Mouse (Mus musculus) kidney, embryonic 14.5 days (tissue): ENCODE results near the gene Jmjd8. TPM values are rescaled to one million over a fixed set of nuclear protein-coding genes. Genes with fewer than 3 reads are reported as not detected.
"Not testable (repeated sequence)": the region's sequence is repeated elsewhere in the genome, so short reads cannot be mapped to it uniquely, and the experiment has no call there.

ENCODE experiments used
- ATAC-seq: fragments of 200-750 bp; cut with Nextera tagmentation; 2 replicates; pipeline ENCODE4 v1.8.0; 2017; ENCODE audit warnings: moderate number of reproducible peaks, mild to moderate bottlenecking, moderate TSS enrichment, moderate library complexity; ENCODE audit not compliant: low FRiP score, low TSS enrichment
- H3K27ac ChIP-seq: fragments of 300-500 bp; sonication (generic); 2 replicates; pipeline ENCODE4 v1.5.1; 2014; ENCODE audit warnings: low read depth, mild to moderate bottlenecking, low read length, moderate library complexity, mixed read lengths
- H3K27me3 ChIP-seq: fragments of 300-500 bp; sonication (generic); 2 replicates; pipeline ENCODE4 v1.6.1; 2014; ENCODE audit warnings: mild to moderate bottlenecking, low read length; ENCODE audit not compliant: control insufficient read depth, insufficient read depth
- H3K36me3 ChIP-seq: fragments of 300-500 bp; sonication (generic); 2 replicates; pipeline ENCODE4 v1.6.1; 2014; ENCODE audit warnings: low read length, mixed read lengths; ENCODE audit not compliant: control insufficient read depth, insufficient read depth
- H3K4me1 ChIP-seq: fragments of 300-500 bp; sonication (generic); 2 replicates; pipeline ENCODE4 v1.6.1; 2014; ENCODE audit warnings: low read length, mixed read lengths; ENCODE audit not compliant: control insufficient read depth, insufficient read depth
- H3K4me2 ChIP-seq: fragments of 300-500 bp; sonication (generic); replicated peaks from 2 replicates; pipeline ENCODE4 v1.6.1; 2014; ENCODE audit warnings: low read depth, mild to moderate bottlenecking, low read length
- H3K4me3 ChIP-seq: fragments of 300-500 bp; sonication (generic); 2 replicates; pipeline ENCODE4 v1.5.1; 2014; ENCODE audit warnings: mild to moderate bottlenecking, low read length
- H3K9ac ChIP-seq: fragments of 300-500 bp; sonication (generic); 2 replicates; pipeline ENCODE4 v1.6.1; 2014; ENCODE audit warnings: low read depth, mild to moderate bottlenecking, low read length, moderate library complexity
- H3K9me3 ChIP-seq: fragments of 300-500 bp; sonication (generic); 2 replicates; pipeline ENCODE4 v1.6.1; 2016; ENCODE audit warnings: low read length; ENCODE audit not compliant: control insufficient read depth
- WGBS: fragments of 180-500 bp; shearing (Covaris S2); extraction: QIAGEN DNeasy Blood & Tissue Kit; methylation state at CpG from one replicate; pipeline ENCODE4 v1.1.7; 2014; 5-methylcytosine and 5-hydroxymethylcytosine counted together
- polyA plus RNA-seq: library from polyadenylated mRNA; unstranded; fragments of >200 nt; fragmentation: Nextera tagmentation; extraction: Ambion mirVana; gene quantifications from 2 replicates; pipeline ENCODE4 v1.2.1, GENCODE M21; 2014

Jmjd8 gene
- polyA plus RNA-seq, 1 experiment from 2014 or later = 45.7 TPM

- ATAC-seq = no peak
- Histone ChIP-seq H3K4me3 (no peak overlapping the region), H3K4me2 (no peak overlapping the region), H3K4me1 (peaks cover 18% of the 10 kb centered on the region; the same call in 1 of the 2 replicates), H3K27ac (no peak overlapping the region), H3K27me3 (no peaks in the 10 kb centered on the region), H3K36me3 (no peaks in the 10 kb centered on the region), H3K9ac (no peak overlapping the region), H3K9me3 (no peaks in the 10 kb centered on the region)
- 93% methylated on average over 8 of the region's 8 CpGs for WGBS
Measured at GRCm38 (mm10) chr17:25869498-25869897, 40.8 kb downstream of the Jmjd8 start.

GRCm38 (mm10) chr17:25869954-25870353, 41.3 kb downstream of the Jmjd8 start:
- H3K4me2 ChIP-seq = no peak overlapping the region
- H3K9ac ChIP-seq = no peak overlapping the region
- H3K36me3 ChIP-seq = no peaks in the 10 kb centered on the region
- no peak overlapping the region for H3K27ac ChIP-seq
- no peak for ATAC-seq
- WGBS = 80% methylated on average over 2 of the region's 2 CpGs
- peaks cover 18% of the 10 kb centered on the region; the same call in 1 of the 2 replicates for H3K4me1 ChIP-seq
- no peak overlapping the region for H3K4me3 ChIP-seq
- no peaks in the 10 kb centered on the region for H3K27me3 ChIP-seq
- H3K9me3 ChIP-seq = no peaks in the 10 kb centered on the region

GRCm38 (mm10) chr17:25871566-25871965, 42.9 kb downstream of the Jmjd8 start:
- H3K4me3 ChIP-seq, H3K27me3 ChIP-seq, ATAC-seq, H3K9me3 ChIP-seq, H3K27ac ChIP-seq, H3K4me2 ChIP-seq, H3K36me3 ChIP-seq, H3K9ac ChIP-seq: not testable (repeated sequence)
- peaks cover 26% of the 10 kb centered on the region; the same call in 1 of the 2 replicates for H3K4me1 ChIP-seq

- H3K36me3 ChIP-seq = peaks cover 2% of the 10 kb centered on the region; the same call in 1 of the 2 replicates
- WGBS = 87% methylated on average over 3 of the region's 3 CpGs
- no peak for ATAC-seq
- no peak overlapping the region for H3K9ac ChIP-seq
- H3K27ac ChIP-seq = no peak overlapping the region
- H3K27me3 ChIP-seq = no peaks in the 10 kb centered on the region
- no peaks in the 10 kb centered on the region for H3K9me3 ChIP-seq
- no peak overlapping the region for H3K4me3 ChIP-seq
- peaks cover 25% of the 10 kb centered on the region; the same call in 1 of the 2 replicates for H3K4me1 ChIP-seq
- H3K4me2 ChIP-seq = no peak overlapping the region
Measured at GRCm38 (mm10) chr17:25872676-25873075, 44.0 kb downstream of the Jmjd8 start.

- Histone ChIP-seq H3K4me1 (peaks cover 21% of the 10 kb centered on the region; the same call in 1 of the 2 replicates), H3K27me3 (no peaks in the 10 kb centered on the region), H3K36me3 (peaks cover 11% of the 10 kb centered on the region), H3K9ac (no peak overlapping the region), H3K27ac (no peak overlapping the region), H3K4me2 (peak overlapping the region; percentile 73; the same call in 1 of the 2 replicates), H3K9me3 (no peaks in the 10 kb centered on the region), H3K4me3 (peak overlapping the region; percentile 69; the same call in 1 of the 2 replicates)
- ATAC-seq = no peak
- WGBS = 69% methylated on average over 11 of the region's 11 CpGs
Measured at GRCm38 (mm10) chr17:25873405-25874147, 44.9 kb downstream of the Jmjd8 start.

GRCm38 (mm10) chr17:25874148-25874720, 45.6 kb downstream of the Jmjd8 start:
- H3K27ac ChIP-seq = peak overlapping the region; percentile 79
- peak overlapping the region; percentile 73 for H3K4me2 ChIP-seq
- H3K27me3 ChIP-seq = no peaks in the 10 kb centered on the region
- peak overlapping the region; percentile 75; the same call in 1 of the 2 replicates for H3K9ac ChIP-seq
- 5% methylated on average over 14 of the region's 14 CpGs for WGBS
- no peaks in the 10 kb centered on the region for H3K9me3 ChIP-seq
- H3K36me3 ChIP-seq = peaks cover 17% of the 10 kb centered on the region
- ATAC-seq = 0 out of 2 replicates have a peak, but pooled peaks have one; percentile 9
- H3K4me3 ChIP-seq = peak overlapping the region; percentile 69
- peaks cover 16% of the 10 kb centered on the region; the same call in 1 of the 2 replicates for H3K4me1 ChIP-seq

GRCm38 (mm10) chr17:25874721-25875170, 46.1 kb downstream of the Jmjd8 start, which contains the start of gene Mettl26:
Mettl26 (plus strand) TSS chr17:25875074.
- Histone ChIP-seq H3K9ac (peak within 1 kb of the TSS; percentile 75), H3K4me1 (peaks cover 16% of the 10 kb centered on the region; the same call in 1 of the 2 replicates), H3K4me2 (peak within 1 kb of the TSS; percentile 73), H3K27me3 (no peaks in the 10 kb centered on the region), H3K4me3 (peak within 1 kb of the TSS; percentile 69), H3K36me3 (peaks cover 17% of the 10 kb centered on the region), H3K27ac (peak within 1 kb of the TSS; percentile 93), H3K9me3 (no peaks in the 10 kb centered on the region)
- WGBS = under 1% methylated on average over 25 of the region's 25 CpGs
- peak; percentile 72 for ATAC-seq

GRCm38 (mm10) chr17:25875171-25876136, 46.8 kb downstream of the Jmjd8 start:
- Histone ChIP-seq H3K9me3 (no peaks in the 10 kb centered on the region), H3K4me1 (peaks cover 22% of the 10 kb centered on the region), H3K27ac (peak overlapping the region; percentile 93), H3K4me3 (peak overlapping the region; percentile 69), H3K4me2 (peak overlapping the region; percentile 73), H3K36me3 (peaks cover 17% of the 10 kb centered on the region), H3K27me3 (no peaks in the 10 kb centered on the region), H3K9ac (peak overlapping the region; percentile 75)
- peak; percentile 91 for ATAC-seq
- 1% methylated on average over 59 of the region's 59 CpGs for WGBS
